Mouse (Mus musculus): ENCODE data around the gene Mrgpra2a.
"Not testable (repeated sequence)": the region's sequence is repeated elsewhere in the genome, so short reads cannot be mapped to it uniquely, and the experiment has no call there.

Gene Mrgpra2a

GRCm38 (mm10) chr7:47452015-47452414, at the start of gene Mrgpra2a:
Mrgpra2a (minus strand) TSS chr7:47452139.
- DNase-seq (ENCODE audit: low spot score) = not testable (repeated sequence)

GRCm38 (mm10) chr7:47491266-47491665, 39.3 kb upstream of the Mrgpra2a start:
- DNase-seq (ENCODE audit: low spot score) = not testable (repeated sequence)

- not testable (repeated sequence) for DNase-seq (ENCODE audit: low spot score)
These were observed 37.5 kb upstream of the Mrgpra2a start for GRCm38 (mm10) chr7:47489438-47489837.

GRCm38 (mm10) chr7:47483181-47483580, 31.2 kb upstream of the Mrgpra2a start:
- DNase-seq (ENCODE audit: low spot score) = not testable (repeated sequence)

- DNase-seq (ENCODE audit: low spot score) = not testable (repeated sequence)
These were observed 22.0 kb upstream of the Mrgpra2a start for GRCm38 (mm10) chr7:47473904-47474303.

GRCm38 (mm10) chr7:47465278-47465981, 13.5 kb upstream of the Mrgpra2a start:
- not testable (repeated sequence) for DNase-seq (ENCODE audit: low spot score)

- DNase-seq (ENCODE audit: low spot score) = not testable (repeated sequence)
These were observed 6.2 kb downstream of the Mrgpra2a start for GRCm38 (mm10) chr7:47445729-47446128.

- not testable (repeated sequence) for DNase-seq (ENCODE audit: low spot score)
These were observed 15.5 kb downstream of the Mrgpra2a start for GRCm38 (mm10) chr7:47436463-47436862.

- not testable (repeated sequence) for DNase-seq (ENCODE audit: low spot score)
These were observed 24.0 kb downstream of the Mrgpra2a start for GRCm38 (mm10) chr7:47427815-47428508.

- DNase-seq (ENCODE audit: low spot score) = no peak
These were observed 41.3 kb downstream of the Mrgpra2a start for GRCm38 (mm10) chr7:47410602-47411001.

GRCm38 (mm10) chr7:47409545-47409944, 42.4 kb downstream of the Mrgpra2a start:
- no peak for DNase-seq (ENCODE audit: low spot score)

- no peak for DNase-seq (ENCODE audit: low spot score)
These were observed 50.8 kb downstream of the Mrgpra2a start for GRCm38 (mm10) chr7:47401125-47401524.
